Mouse (Mus musculus) lung, adult 2 months (tissue): ENCODE results near the gene Nradd.

Experiments used
- CTCF ChIP-seq: fragments of 200-500 bp; IDR thresholded peaks from 2 replicates; pipeline ENCODE4 v1.5.1; 2011; ENCODE audit warnings: mild to moderate bottlenecking, low read length, control low read depth; ENCODE audit not compliant: insufficient read depth
- POLR2A ChIP-seq: fragments of 200-500 bp; IDR thresholded peaks from 2 replicates; pipeline ENCODE4 v1.6.1; 2011; ENCODE audit warnings: low read depth, mild to moderate bottlenecking, control low read depth, low read length, borderline replicate concordance; ENCODE audit errors: extremely low read depth

GRCm38 (mm10) chr9:110662844-110663243, 38.6 kb upstream of the Nradd start:
- TF ChIP-seq CTCF (no peak), POLR2A (no peak)
